Mouse (Mus musculus) kidney, adult 2 months (tissue): ENCODE measurements at regions not wholly inside any gene's neighbourhood (a gene's known extent, or its start where the extent isn't known, plus 50 kb on each side); places are given as distances from the start of the nearest gene placed in this dataset.
"Not testable (repeated sequence)": the region's sequence is repeated elsewhere in the genome, so short reads cannot be mapped to it uniquely, and the experiment has no call there.

Experiments
- DNase-seq: peaks from one replicate; pipeline ENCODE4 v3.0.0; 2021
- H3K27ac ChIP-seq: fragments of 200-500 bp; 2 replicates; pipeline ENCODE4 v1.5.1; 2012; ENCODE audit warnings: low read depth, low read length, control low read depth, inconsistent platforms; ENCODE audit not compliant: insufficient read depth
- H3K27me3 ChIP-seq: fragments of 200-500 bp; replicated peaks from 2 replicates; pipeline ENCODE4 v1.6.1; 2012; ENCODE audit warnings: mild to moderate bottlenecking, moderate library complexity, low read length, inconsistent platforms; ENCODE audit not compliant: control insufficient read depth, insufficient read depth
- H3K36me3 ChIP-seq: fragments of 200-500 bp; 2 replicates; pipeline ENCODE4 v1.6.1; 2012; ENCODE audit warnings: mild to moderate bottlenecking, moderate library complexity, low read length, inconsistent platforms; ENCODE audit not compliant: control insufficient read depth, insufficient read depth
- H3K4me1 ChIP-seq: fragments of 200-500 bp; 2 replicates; pipeline ENCODE4 v1.6.1; 2011; ENCODE audit warnings: low read length; ENCODE audit not compliant: control insufficient read depth, insufficient read depth
- H3K4me3 ChIP-seq: fragments of 200-500 bp; 2 replicates; pipeline ENCODE4 v1.5.1; 2011; ENCODE audit warnings: mild to moderate bottlenecking, low read depth, low read length, control low read depth; ENCODE audit not compliant: insufficient read depth
- CTCF ChIP-seq: fragments of 200-500 bp; conservative IDR thresholded peaks from 2 replicates; pipeline ENCODE4 v1.5.1; 2011; ENCODE audit warnings: low read depth, mild to moderate bottlenecking, control low read depth, low read length, moderate library complexity, mixed read lengths; ENCODE audit not compliant: insufficient read depth, insufficient read length
- POLR2A ChIP-seq: fragments of 200-500 bp; IDR thresholded peaks from one replicate; pipeline ENCODE4 v1.6.1; 2011; ENCODE audit warnings: low read depth, low read length, control low read depth
- WGBS: fragments of 180-500 bp; shearing (Covaris S2); methylation state at CpG from one replicate; pipeline ENCODE4 v1.1.7; 2018; 5-methylcytosine and 5-hydroxymethylcytosine counted together

GRCm38 (mm10) chr1:14688041-14688440 lies 1405.1 kb downstream of the 4930444P10Rik start:
- H3K27ac ChIP-seq, H3K36me3 ChIP-seq: not testable (repeated sequence)
- 86% methylated on average over 2 of the region's 2 CpGs for WGBS

GRCm38 (mm10) chr1:14686172-14686571 lies 1407.0 kb downstream of the 4930444P10Rik start:
- WGBS = 42% methylated on average over 2 of the region's 2 CpGs

More at GRCm38 (mm10) chr1:14688041-14688440, 1405.1 kb downstream of the 4930444P10Rik start:
- H3K4me3 ChIP-seq, DNase-seq, H3K27me3 ChIP-seq, H3K4me1 ChIP-seq: not testable (repeated sequence)

GRCm38 (mm10) chr1:14680443-14680842 lies 1412.7 kb downstream of the 4930444P10Rik start:
- H3K4me1 ChIP-seq = no peaks in the 10 kb centered on the region
- DNase-seq = no peak
- no peaks in the 10 kb centered on the region for H3K27me3 ChIP-seq
- H3K27ac ChIP-seq = no peak overlapping the region
- no peaks in the 10 kb centered on the region for H3K36me3 ChIP-seq
- TF ChIP-seq CTCF (no peak), POLR2A (no peak)
- H3K4me3 ChIP-seq = no peak overlapping the region
- 88% methylated on average over 3 of the region's 3 CpGs for WGBS

More at GRCm38 (mm10) chr1:14686172-14686571, 1407.0 kb downstream of the 4930444P10Rik start:
- H3K27ac ChIP-seq = no peak overlapping the region
- no peaks in the 10 kb centered on the region for H3K4me1 ChIP-seq
- no peak for TF ChIP-seq POLR2A
- TF ChIP-seq CTCF = no peak
- H3K27me3 ChIP-seq = no peaks in the 10 kb centered on the region
- no peak for DNase-seq
- H3K36me3 ChIP-seq = no peaks in the 10 kb centered on the region
- H3K4me3 ChIP-seq = no peak overlapping the region

- Histone ChIP-seq H3K4me3 (no peak overlapping the region), H3K36me3 (no peaks in the 10 kb centered on the region), H3K4me1 (no peaks in the 10 kb centered on the region), H3K27ac (no peak overlapping the region), H3K27me3 (no peaks in the 10 kb centered on the region)
- DNase-seq = no peak
- 38% methylated on average over 6 of the region's 6 CpGs for WGBS
- TF ChIP-seq CTCF (no peak), POLR2A (no peak)
Measured at GRCm38 (mm10) chr1:14672393-14672999, 1420.6 kb downstream of the 4930444P10Rik start.

- H3K4me3 ChIP-seq = no peak overlapping the region
- WGBS = 38% methylated on average over 6 of the region's 6 CpGs
- no peak for DNase-seq
Measured at GRCm38 (mm10) chr1:14662706-14663312, 1430.3 kb downstream of the 4930444P10Rik start.

GRCm38 (mm10) chr1:14661854-14662253 lies 1431.3 kb downstream of the 4930444P10Rik start:
- Histone ChIP-seq H3K4me1 (no peaks in the 10 kb centered on the region), H3K4me3 (no peak overlapping the region), H3K27ac (no peak overlapping the region), H3K36me3 (no peaks in the 10 kb centered on the region), H3K27me3 (no peaks in the 10 kb centered on the region)
- TF ChIP-seq CTCF (no peak), POLR2A (no peak)
- 23% methylated on average over 2 of the region's 2 CpGs for WGBS
- DNase-seq = peak; percentile 3

More at GRCm38 (mm10) chr1:14662706-14663312, 1430.3 kb downstream of the 4930444P10Rik start:
- no peak overlapping the region for H3K27ac ChIP-seq
- no peaks in the 10 kb centered on the region for H3K4me1 ChIP-seq
- TF ChIP-seq POLR2A = no peak
- no peak for TF ChIP-seq CTCF
- no peaks in the 10 kb centered on the region for H3K27me3 ChIP-seq
- H3K36me3 ChIP-seq = no peaks in the 10 kb centered on the region

GRCm38 (mm10) chr1:14650346-14650745 lies 1442.8 kb downstream of the 4930444P10Rik start:
- 90% methylated on average over 2 of the region's 2 CpGs for WGBS
- H3K4me1 ChIP-seq = no peaks in the 10 kb centered on the region
- no peaks in the 10 kb centered on the region for H3K27me3 ChIP-seq
- no peak for TF ChIP-seq POLR2A
- no peak overlapping the region for H3K27ac ChIP-seq
- H3K4me3 ChIP-seq = no peak overlapping the region
- no peak for DNase-seq
- H3K36me3 ChIP-seq = no peaks in the 10 kb centered on the region
